Mouse (Mus musculus) neutrophil, adult 5-6 weeks (primary cell): ENCODE results near the gene Tmem135. TPM values are rescaled to one million over a fixed set of nuclear protein-coding genes. Genes with fewer than 3 reads are reported as not detected.

ENCODE experiments used
- ATAC-seq: fragments of 151-379, 151-347 bp; 2 replicates; pipeline ENCODE4 v1.8.0; 2017; ENCODE audit warnings: mild to moderate bottlenecking, moderate TSS enrichment; ENCODE audit not compliant: insufficient number of reproducible peaks, poor library complexity, low FRiP score, severe bottlenecking; ENCODE audit errors: extremely low read depth
- total RNA-seq: library from RNA; stranded (forward); fragments of 200-1000 nt; gene quantifications from 2 replicates; pipeline ENCODE4 v1.2.3, GENCODE M21; 2017

The Tmem135 gene
- total RNA-seq, 1 experiment from 2014 or later = 23.5 TPM

DNA sequence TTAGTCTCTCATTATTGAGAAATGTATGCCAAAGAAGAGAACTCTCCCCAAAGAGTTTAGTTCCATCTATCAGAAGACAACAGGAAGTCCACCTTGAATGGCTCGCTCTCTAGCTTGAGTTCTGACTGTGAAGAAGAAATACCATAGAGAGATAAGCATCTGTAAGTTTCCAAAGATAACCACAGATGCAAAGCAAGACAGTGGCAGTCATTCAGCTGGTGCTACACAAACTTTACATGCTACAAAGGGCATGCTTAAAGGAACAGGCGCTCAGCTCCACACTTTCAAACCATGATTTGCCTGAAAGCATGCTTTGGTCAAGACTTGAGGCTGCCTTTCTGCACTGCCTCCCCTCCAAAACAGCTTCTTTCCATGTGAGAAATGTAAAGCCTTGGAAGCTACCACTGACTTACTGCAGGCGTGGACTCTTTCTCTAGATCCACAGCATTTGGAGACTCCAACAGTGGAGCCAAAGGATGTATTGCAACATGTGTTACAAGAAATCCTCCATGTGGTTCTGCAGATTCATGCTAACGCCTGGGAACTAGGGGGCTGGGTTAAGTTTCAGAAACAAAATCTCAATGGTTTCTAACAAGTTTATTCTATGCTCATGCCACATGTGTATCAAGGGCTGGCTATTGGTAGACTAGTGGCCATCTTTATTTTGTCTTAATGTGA is 232.1 kb downstream of the Tmem135 start:
- ATAC-seq = no peak

DNA sequence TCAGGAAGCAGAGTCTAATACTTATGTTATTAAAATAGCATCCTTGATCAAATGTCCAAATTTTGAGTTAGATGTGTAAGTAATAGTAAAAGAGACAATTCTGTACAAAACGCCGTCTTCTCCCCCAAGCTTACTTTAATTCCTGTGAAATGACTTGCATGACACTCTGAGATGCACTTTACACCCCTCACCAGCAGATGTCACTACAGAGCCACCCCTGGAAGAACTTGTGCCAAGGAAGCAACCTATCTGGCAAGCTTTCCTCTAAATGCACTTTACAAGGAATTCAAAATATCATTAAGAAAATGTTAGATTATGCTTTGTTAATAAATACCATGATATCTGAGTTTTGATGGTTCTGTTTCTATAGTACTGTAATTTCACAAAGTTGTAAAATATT is 235.4 kb downstream of the Tmem135 start:
- ATAC-seq = peak; percentile 95

DNA sequence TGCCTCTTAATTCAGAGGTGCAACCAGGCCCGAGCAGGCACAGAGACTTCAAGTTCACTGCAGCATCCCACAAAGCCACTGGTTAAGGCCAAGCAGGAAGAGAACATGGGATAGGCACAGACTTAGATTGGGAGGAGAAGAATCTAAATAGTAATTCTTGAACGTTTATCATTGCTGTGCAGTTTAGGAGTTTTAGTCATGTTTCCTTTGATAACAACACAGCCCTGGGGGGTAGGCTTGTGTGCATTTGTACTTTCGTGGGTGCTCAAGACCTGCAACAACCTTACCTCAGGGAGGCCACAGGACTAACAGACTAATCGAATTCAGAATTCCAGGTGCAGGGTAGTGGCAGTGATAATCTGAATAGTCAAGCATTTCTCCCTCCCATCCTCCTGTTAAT is 238.5 kb downstream of the Tmem135 start:
- no peak for ATAC-seq

DNA sequence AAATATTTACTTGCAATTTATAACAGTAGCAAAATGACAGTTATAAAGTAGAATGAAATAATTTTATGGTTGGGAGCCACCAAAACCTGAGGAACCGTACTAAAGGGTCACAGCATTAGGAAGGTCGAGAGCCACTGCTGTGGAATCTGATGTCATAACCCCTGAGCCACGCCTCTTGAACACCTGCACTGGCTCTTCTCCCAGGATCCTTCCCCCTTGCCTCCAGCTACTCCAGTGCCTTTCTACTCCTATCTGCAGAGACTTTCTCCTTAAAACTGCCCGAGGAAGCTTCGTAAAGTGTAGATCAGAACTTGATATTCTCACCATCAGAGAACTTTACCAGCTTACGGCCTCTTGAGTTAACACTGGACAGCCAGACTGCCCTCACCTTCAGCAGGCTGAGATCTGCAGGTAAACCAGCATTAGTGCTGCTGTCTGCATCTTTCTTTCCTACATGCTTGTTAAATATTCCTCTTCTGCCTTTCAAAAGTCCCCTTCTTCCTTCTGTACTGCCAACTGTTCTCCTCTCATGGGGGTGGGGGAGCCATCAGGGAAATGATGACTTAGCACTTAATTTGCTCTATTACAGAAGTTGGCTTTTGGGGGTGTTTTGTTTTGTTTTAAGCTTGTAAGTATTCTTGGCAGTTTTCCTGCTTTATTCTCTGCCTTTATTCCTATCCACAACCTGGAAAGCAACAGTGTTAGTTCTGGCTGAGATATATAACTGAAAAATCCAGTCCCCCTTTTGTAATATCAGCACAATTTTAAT is 242.2 kb downstream of the Tmem135 start:
- ATAC-seq = no peak

DNA sequence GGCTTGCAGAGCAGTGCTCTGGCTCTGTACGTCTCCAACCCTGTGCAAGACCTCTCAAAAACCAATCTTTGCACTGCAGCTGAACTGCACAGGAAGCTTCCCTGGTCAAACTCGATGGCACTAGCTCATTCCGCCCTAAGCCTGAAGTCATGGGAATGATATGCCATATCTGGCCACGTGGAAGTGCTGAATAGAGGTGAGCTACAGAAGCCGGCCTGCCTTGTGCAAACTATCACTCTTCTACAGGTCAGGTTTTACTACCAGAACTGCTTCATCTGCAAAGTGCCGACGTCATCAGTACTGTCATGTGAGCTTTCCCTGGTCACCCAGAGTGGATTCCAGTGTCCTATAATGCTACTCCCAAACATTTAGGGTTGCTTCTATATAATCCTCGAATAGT is 246.7 kb downstream of the Tmem135 start:
- ATAC-seq = no peak

DNA sequence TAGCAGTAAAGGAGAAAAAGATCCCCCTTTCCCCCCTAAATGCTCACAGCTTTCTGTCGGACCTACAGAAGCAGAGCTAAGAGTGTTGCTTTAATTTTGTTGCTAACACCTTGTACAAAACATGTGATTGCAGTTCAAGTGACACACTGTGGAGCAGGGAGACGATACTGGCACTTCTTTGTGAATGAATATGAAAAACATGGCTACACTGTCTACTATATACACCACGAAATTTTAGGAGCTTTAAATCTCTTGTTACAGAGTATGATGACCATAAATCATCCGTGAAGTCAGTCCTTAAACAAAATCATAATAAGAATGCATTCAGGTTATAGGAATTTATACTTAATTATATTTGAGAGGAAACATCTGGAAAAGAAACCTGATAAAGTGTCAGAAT is 247.4 kb downstream of the Tmem135 start:
- no peak for ATAC-seq

DNA sequence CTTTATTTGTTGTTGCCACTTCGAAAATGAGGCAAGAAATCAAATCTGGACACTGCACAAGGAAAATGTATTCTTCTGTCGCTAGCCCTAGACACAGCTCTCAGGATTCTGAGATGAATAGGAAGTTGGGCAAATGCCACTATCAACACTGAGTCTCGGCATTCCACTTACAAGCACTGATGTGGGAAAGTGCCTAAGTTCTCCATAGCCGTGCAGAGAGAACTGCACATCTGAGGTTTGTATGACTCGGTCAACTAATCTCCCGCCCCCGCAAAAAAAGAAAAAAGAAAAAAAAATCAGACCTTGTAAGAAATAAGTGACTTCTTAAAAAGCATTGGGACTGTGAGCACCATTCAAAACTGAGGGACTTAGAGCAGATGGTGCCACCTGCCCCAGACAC is 248.3 kb downstream of the Tmem135 start:
- ATAC-seq = no peak

DNA sequence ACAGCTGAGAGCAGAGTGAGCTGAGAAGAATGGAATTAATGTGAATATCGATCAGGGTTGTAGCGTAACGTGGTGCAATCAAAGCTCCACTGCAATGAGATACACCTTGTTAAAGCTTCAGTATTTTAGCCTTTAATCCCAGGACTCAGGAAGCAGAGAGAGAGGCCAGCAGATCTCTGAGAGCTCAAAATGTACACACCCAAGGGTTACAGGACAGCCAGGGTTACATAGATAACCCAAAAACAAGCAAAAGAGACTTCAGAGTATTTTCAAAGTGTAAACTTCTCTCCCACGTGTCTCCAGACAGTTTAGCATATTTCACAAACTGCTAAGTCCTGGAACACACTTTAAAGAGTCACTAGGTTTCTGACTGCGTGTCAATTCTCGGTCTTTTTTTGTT is 248.8 kb downstream of the Tmem135 start:
- no peak for ATAC-seq

DNA sequence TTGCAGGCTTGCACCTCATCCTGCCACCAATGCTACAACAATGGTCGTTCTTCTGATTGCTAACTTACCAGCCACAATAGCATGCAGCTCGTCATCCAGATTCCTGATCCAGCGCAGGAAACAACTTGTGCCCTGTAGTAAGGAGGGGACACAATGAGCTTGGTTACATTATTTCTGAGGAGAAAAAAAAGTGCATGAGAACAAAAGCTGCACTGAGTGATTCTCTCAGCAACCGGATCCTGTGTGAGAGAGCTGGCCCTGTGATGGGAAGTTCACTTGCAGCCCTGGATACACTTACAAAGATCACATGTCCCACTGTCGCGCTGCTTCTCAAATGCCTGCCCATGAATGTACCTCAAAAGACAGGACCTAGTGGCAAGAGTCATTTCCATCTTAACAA is 252.7 kb downstream of the Tmem135 start:
- ATAC-seq = no peak

DNA sequence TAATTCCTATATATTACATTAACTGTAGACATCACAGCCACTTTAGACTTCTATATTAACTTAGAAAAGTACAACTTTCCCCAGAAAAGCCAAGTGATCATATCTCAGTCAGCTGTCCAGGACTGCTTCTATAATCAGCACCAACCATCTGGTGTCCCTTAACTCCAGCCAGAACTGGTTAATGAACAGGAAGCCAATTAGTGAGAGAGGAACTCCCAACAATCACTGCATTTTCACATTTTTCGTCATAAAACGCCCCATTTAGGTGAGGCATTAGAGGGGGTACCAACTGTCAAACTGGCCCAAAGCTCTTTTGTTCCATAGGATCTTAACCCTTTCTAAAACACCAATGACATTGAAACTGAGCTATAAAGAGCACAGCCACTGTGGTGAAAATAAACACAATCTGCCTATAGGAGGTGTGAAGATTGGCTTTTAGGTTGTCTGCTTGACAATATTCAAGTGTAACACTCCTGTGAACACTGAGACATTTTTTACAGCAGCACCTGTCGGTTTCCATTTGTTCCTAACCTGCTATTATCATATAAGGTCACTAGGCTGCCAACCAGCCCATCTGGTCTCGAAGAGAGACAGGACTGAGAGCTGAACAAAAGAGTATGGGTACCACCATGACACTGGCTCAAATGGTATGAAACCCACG is 263.3 kb downstream of the Tmem135 start:
- ATAC-seq = no peak

DNA sequence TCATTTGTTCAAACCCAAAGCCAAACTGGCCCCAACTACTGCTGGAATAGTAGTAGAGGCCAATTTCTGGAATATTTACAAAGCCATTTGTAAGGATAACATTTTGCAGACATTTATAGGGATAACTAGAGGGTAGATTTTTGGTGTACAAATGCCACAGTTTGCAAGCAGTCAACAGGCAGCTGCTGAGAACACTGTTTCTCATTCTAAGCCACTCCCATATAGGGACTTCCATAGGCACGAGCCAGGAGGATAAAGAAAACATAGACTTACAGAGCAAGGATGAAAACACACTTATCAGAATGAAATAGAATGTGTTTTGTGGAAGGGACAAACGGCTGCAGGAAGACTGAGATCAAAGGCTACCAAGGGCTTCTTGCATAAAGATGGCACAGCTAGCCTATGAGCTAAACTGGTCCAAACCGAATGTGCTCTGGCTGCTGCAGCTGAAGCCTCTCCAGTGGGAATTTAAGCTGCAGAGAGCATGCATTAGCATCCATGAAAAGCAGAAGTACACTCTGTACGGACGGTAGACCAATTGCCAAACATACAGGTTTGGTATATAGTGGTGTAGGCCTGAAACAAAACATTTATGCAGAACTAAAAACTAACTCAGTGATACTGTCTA is 269.0 kb downstream of the Tmem135 start:
- ATAC-seq = no peak

DNA sequence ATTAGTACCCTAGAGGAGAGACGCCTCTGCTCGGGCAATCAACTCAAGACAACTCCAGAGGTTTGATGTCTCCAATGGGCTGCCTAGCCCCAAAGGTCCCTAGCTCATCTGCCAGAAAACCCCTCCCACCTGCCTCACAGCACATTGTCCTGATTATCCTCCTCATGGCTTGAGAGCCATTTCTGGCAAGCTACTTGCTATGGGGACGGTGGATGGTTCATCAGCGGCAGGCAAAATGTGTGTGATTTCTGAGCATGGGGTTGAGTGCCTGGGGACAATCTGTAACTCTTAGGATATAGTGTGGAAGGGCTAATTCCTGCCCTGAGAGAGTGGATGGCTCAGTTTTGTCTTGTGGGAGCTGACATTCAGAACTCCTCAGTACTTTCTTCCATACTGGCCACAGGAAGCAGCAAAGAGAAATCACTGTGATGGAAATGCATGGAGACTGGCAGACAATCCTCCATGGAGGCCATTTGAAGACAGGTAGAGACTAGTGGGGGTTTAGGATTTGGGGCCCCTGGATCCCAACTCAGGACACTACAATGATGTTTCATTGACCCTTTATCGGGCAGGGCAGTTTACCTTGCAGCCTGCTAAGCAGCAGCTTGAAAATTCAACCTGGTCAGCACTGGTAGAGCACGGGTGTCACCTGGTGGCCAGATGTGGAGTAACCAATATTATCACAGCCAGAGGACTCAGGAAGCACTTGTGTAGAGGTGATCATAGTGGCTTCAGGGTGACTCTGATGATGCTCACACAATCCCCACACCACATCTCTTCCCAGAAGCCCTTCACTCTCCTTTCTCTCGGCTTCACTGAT is 277.7 kb downstream of the Tmem135 start:
- peak; percentile 48; the same call in 1 of the 2 replicates for ATAC-seq

DNA sequence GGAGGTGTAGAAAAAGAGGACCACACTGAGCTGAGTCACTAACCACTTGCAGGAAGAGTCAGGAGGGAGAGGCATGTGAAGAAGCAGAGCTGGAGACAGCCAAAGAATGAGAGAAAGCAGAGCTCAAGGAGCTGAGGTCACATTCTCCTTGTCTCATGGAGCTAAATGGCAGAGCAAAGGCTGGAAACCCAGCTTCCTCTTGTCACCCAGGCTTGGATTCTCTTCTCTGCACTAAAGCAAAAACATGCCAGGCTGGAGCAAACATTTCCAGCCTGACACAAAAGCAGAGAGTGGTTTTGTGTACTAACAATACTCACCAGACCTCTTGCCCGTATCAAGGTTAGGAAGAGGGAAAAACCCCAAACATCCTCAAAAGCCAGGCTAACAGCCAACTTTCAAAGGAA is 287.8 kb downstream of the Tmem135 start:
- ATAC-seq = no peak

DNA sequence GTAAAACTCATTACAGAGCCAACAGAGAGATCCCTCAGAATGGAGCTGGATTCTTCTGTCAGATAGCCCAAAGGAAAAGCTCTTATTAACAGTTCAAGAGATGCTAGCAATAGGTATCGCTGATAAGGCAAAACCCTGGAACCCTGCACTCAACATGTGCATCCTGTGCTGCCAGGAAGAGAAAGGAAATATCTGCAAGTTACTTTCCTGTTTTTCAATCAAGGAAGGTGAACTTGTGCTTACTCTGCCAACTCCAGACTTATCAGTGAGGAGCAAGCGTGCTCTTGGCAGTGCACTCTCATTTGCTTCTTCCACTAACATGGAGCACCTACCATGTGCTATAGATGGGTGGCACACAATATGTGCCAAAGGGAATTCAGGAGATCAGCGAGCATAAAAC is 288.4 kb downstream of the Tmem135 start:
- no peak for ATAC-seq

DNA sequence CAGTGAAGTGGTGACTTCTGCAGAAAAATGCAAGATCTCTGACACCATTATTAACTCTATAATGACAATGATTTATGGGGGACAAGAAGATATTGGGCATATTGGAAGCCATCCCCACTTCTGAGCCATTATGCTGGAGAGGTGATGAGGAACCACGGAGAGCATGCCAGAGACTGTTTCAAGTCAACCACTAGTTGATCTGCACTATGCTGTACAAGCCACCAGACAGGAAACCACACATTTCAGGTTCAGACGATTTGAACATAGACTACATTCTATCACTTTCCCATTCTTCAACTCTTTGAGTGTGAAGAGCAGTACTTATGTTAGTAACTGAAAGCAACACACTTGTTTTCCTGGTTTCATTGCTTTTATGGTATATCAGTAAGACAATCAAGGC is 297.6 kb downstream of the Tmem135 start:
- no peak for ATAC-seq

DNA sequence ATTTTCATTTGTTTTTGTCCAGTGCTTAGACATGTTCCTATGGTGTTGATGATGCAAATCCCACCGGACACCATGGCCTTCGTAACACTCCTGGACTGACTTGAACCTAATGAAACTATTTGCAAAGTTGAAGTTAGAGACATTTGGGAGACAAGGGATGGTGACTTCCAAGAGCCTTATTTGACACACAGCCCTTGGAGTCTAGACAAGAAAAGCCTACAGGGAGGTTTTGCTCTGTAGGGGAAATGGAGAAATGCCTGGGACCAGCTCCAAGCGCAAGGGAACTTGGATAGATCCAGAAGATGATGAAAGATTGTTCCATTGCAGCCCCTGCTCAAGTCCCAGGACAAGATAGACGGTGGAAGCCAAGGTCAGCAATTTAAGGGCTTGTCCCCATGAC is 304.3 kb downstream of the Tmem135 start:
- no peak for ATAC-seq
